Mouse (Mus musculus): ENCODE measurements around the gene Rpl18a. TPM values are rescaled to one million over a fixed set of nuclear protein-coding genes. Genes with fewer than 3 reads are reported as not detected.
A peak's percentile ranks its signal among the peaks of the same experiment; 100 is the strongest.

The Rpl18a gene
- total and polyA plus RNA-seq, 3 experiments, result 1,575 to 12,197 (median 5,482) TPM

GRCm38 (mm10) chr8:70880126-70880525, 17.1 kb downstream of the Rpl18a start:
- no peaks in the 10 kb centered on the region for H3K36me3 ChIP-seq (replicated peaks)
- no peak overlapping the region for H3K4me3 ChIP-seq (ENCODE audit: low read depth, low read length)
- ATAC-seq (ENCODE audit: extremely low read depth, insufficient number of reproducible peaks, low FRiP score, poor library complexity, severe bottlenecking), result no peak
- peaks cover 25% of the 10 kb centered on the region for H3K27me3 ChIP-seq (ENCODE audit: insufficient read depth, low read length)
- DNase-seq (ENCODE audit: low spot score), result no peak
- no peaks in the 10 kb centered on the region; the same call in none of the 2 replicates for H3K4me1 ChIP-seq (ENCODE audit: insufficient read depth, low read depth, low read length)
- TF ChIP-seq POLR2AphosphoS5 (IDR thresholded peaks at IDR 0.05; ENCODE audit: insufficient replicate concordance, low read depth, low read length) (no peak), TAL1 (conservative IDR thresholded peaks at IDR 0.05; ENCODE audit: low read depth, low read length) (no peak), GATA1 (IDR thresholded peaks at IDR 0.05; ENCODE audit: borderline replicate concordance, low read length) (no peak), GATA2 (IDR thresholded peaks at IDR 0.05; ENCODE audit: borderline replicate concordance, low read depth, low read length) (no peak), CTCF (IDR thresholded peaks at IDR 0.05; ENCODE audit: low read depth, low read length) (no peak)
- no peaks in the 10 kb centered on the region for H3K9me3 ChIP-seq (replicated peaks)

- H3K27me3 ChIP-seq (ENCODE audit: insufficient read depth, low read length), result peaks cover 25% of the 10 kb centered on the region
- H3K4me3 ChIP-seq (ENCODE audit: low read depth, low read length), result no peak overlapping the region
- H3K36me3 ChIP-seq (replicated peaks), result no peaks in the 10 kb centered on the region
- peaks cover under 1% of the 10 kb centered on the region for H3K4me1 ChIP-seq (ENCODE audit: insufficient read depth, low read depth, low read length)
- DNase-seq (ENCODE audit: low spot score) (no peak), ATAC-seq (ENCODE audit: extremely low read depth, insufficient number of reproducible peaks, low FRiP score, poor library complexity, severe bottlenecking) (no peak)
- TF ChIP-seq GATA2 (IDR thresholded peaks at IDR 0.05; ENCODE audit: borderline replicate concordance, low read depth, low read length) (no peak), CTCF (IDR thresholded peaks at IDR 0.05; ENCODE audit: low read depth, low read length) (no peak), GATA1 (IDR thresholded peaks at IDR 0.05; ENCODE audit: borderline replicate concordance, low read length) (no peak), POLR2AphosphoS5 (IDR thresholded peaks at IDR 0.05; ENCODE audit: insufficient replicate concordance, low read depth, low read length) (no peak), TAL1 (conservative IDR thresholded peaks at IDR 0.05; ENCODE audit: low read depth, low read length) (no peak)
- no peaks in the 10 kb centered on the region for H3K9me3 ChIP-seq (replicated peaks)
Observed at GRCm38 (mm10) chr8:70879500-70879899, 17.7 kb downstream of the Rpl18a start.

- no peak for ATAC-seq (ENCODE audit: extremely low read depth, insufficient number of reproducible peaks, low FRiP score, poor library complexity, severe bottlenecking)
- no peak for DNase-seq (ENCODE audit: low spot score)
- TF ChIP-seq TAL1 (conservative IDR thresholded peaks at IDR 0.05; ENCODE audit: low read depth, low read length) (no peak), GATA2 (IDR thresholded peaks at IDR 0.05; ENCODE audit: borderline replicate concordance, low read depth, low read length) (no peak), CTCF (IDR thresholded peaks at IDR 0.05; ENCODE audit: low read depth, low read length) (no peak), POLR2AphosphoS5 (IDR thresholded peaks at IDR 0.05; ENCODE audit: insufficient replicate concordance, low read depth, low read length) (no peak), GATA1 (IDR thresholded peaks at IDR 0.05; ENCODE audit: borderline replicate concordance, low read length) (no peak)
- peaks cover 25% of the 10 kb centered on the region for H3K27me3 ChIP-seq (ENCODE audit: insufficient read depth, low read length)
- H3K36me3 ChIP-seq (replicated peaks), result no peaks in the 10 kb centered on the region
- H3K4me1 ChIP-seq (ENCODE audit: insufficient read depth, low read depth, low read length), result peaks cover 8% of the 10 kb centered on the region
- no peaks in the 10 kb centered on the region for H3K9me3 ChIP-seq (replicated peaks)
- H3K4me3 ChIP-seq (ENCODE audit: low read depth, low read length), result no peak overlapping the region
Observed at GRCm38 (mm10) chr8:70878178-70878577, 19.0 kb downstream of the Rpl18a start.

GRCm38 (mm10) chr8:70876382-70876781, 20.8 kb downstream of the Rpl18a start:
- H3K4me3 ChIP-seq (ENCODE audit: low read depth, low read length), result no peak overlapping the region
- peaks cover 25% of the 10 kb centered on the region for H3K27me3 ChIP-seq (ENCODE audit: insufficient read depth, low read length)
- no peaks in the 10 kb centered on the region for H3K9me3 ChIP-seq (replicated peaks)
- TF ChIP-seq GATA1 (IDR thresholded peaks at IDR 0.05; ENCODE audit: borderline replicate concordance, low read length) (no peak), POLR2AphosphoS5 (IDR thresholded peaks at IDR 0.05; ENCODE audit: insufficient replicate concordance, low read depth, low read length) (no peak), TAL1 (conservative IDR thresholded peaks at IDR 0.05; ENCODE audit: low read depth, low read length) (no peak), GATA2 (IDR thresholded peaks at IDR 0.05; ENCODE audit: borderline replicate concordance, low read depth, low read length) (no peak)
- H3K36me3 ChIP-seq (replicated peaks), result peaks cover 8% of the 10 kb centered on the region
- peaks cover 21% of the 10 kb centered on the region for H3K4me1 ChIP-seq (ENCODE audit: insufficient read depth, low read depth, low read length)
- DNase-seq (ENCODE audit: low spot score), result no peak
- no peak for ATAC-seq (ENCODE audit: extremely low read depth, insufficient number of reproducible peaks, low FRiP score, poor library complexity, severe bottlenecking)

GRCm38 (mm10) chr8:70874441-70874840, 22.8 kb downstream of the Rpl18a start:
- no peak for ATAC-seq (ENCODE audit: extremely low read depth, insufficient number of reproducible peaks, low FRiP score, poor library complexity, severe bottlenecking)
- H3K9me3 ChIP-seq (replicated peaks), result no peaks in the 10 kb centered on the region
- no peak for DNase-seq (ENCODE audit: low spot score)
- H3K36me3 ChIP-seq (replicated peaks), result peaks cover 24% of the 10 kb centered on the region
- H3K4me3 ChIP-seq (ENCODE audit: low read depth, low read length), result no peak overlapping the region
- peaks cover 11% of the 10 kb centered on the region for H3K27me3 ChIP-seq (ENCODE audit: insufficient read depth, low read length)
- TF ChIP-seq TAL1 (conservative IDR thresholded peaks at IDR 0.05; ENCODE audit: low read depth, low read length) (no peak), GATA2 (IDR thresholded peaks at IDR 0.05; ENCODE audit: borderline replicate concordance, low read depth, low read length) (no peak)
- H3K4me1 ChIP-seq (ENCODE audit: insufficient read depth, low read depth, low read length), result peaks cover 34% of the 10 kb centered on the region

GRCm38 (mm10) chr8:70873364-70873985, 23.7 kb downstream of the Rpl18a start, which contains the start of gene Ccdc124:
Gene Ccdc124 (minus strand): TSS chr8:70873935.
- DNase-seq (ENCODE audit: low spot score) (peak; percentile 92), ATAC-seq (ENCODE audit: extremely low read depth, insufficient number of reproducible peaks, low FRiP score, poor library complexity, severe bottlenecking) (peak; percentile 77)
- H3K27me3 ChIP-seq (ENCODE audit: insufficient read depth, low read length), result peaks cover 7% of the 10 kb centered on the region; the same call in 1 of the 2 replicates
- peaks cover 44% of the 10 kb centered on the region for H3K4me1 ChIP-seq (ENCODE audit: insufficient read depth, low read depth, low read length)
- TF ChIP-seq CTCF (IDR thresholded peaks at IDR 0.05; ENCODE audit: low read depth, low read length) (peak; percentile 76), GATA1 (IDR thresholded peaks at IDR 0.05; ENCODE audit: borderline replicate concordance, low read length) (no peak), TAL1 (conservative IDR thresholded peaks at IDR 0.05; ENCODE audit: low read depth, low read length) (no peak)
- peaks cover 33% of the 10 kb centered on the region for H3K36me3 ChIP-seq (replicated peaks)
- H3K4me3 ChIP-seq (ENCODE audit: low read depth, low read length), result peak within 1 kb of the TSS; percentile 86
- H3K9me3 ChIP-seq (replicated peaks), result no peaks in the 10 kb centered on the region

Data from G1E (cell line).